ENCODE assay signal across 22 mouse cellular contexts in genomic region chr10:123307300-123307699, GRCm38 (mm10). TPM values are rescaled to one million over a fixed set of nuclear protein-coding genes. Genes with fewer than 3 reads are reported as not detected.
"Had no signal": no experiment of that assay in that cellular context is flagged by ENCODE, and none has a peak within 500 bp of the region (broad histone marks: within the 10 kb centered on the region; RNA-seq: fewer than 3 reads in every experiment).

No protein-coding gene starts in this region.

- H3K9me3 ChIP-seq: lung, embryonic 15.5 days; megakaryocyte, embryonic 14.5 days; midbrain, embryonic 12.5 days; neural tube, embryonic 13.5 days; neural tube, embryonic 15.5 days had no signal

- DNase-seq: lung, adult 2 months; lung, postnatal 14 days; lung, postnatal 36 days; midbrain, embryonic 14.5 days; retina, postnatal 1 day; right cerebral cortex, adult 18-20 months; right cerebral cortex, postnatal 25 days; right cerebral cortex, postnatal 4 days; spleen, adult 18-20 months; thymus, adult 18-20 months; thymus, postnatal 14 days; thymus, postnatal 36 days had no signal

- H3K9ac ChIP-seq: lung, embryonic 15.5 days; midbrain, embryonic 12.5 days; neural tube, embryonic 13.5 days; neural tube, embryonic 15.5 days had no signal

- H3K4me3 ChIP-seq: lung, embryonic 15.5 days; megakaryocyte, embryonic 14.5 days; midbrain, embryonic 12.5 days; myocyte; neural tube, embryonic 13.5 days; neural tube, embryonic 15.5 days had no signal

- H3K27ac ChIP-seq: lung, embryonic 15.5 days; macrophage; midbrain, embryonic 12.5 days; neural tube, embryonic 13.5 days; neural tube, embryonic 15.5 days had no signal

- H3K36me3 ChIP-seq: lung, embryonic 15.5 days; midbrain, embryonic 12.5 days; neural tube, embryonic 13.5 days; neural tube, embryonic 15.5 days had no signal

- H3K4me2 ChIP-seq: lung, embryonic 15.5 days; midbrain, embryonic 12.5 days; neural tube, embryonic 13.5 days; neural tube, embryonic 15.5 days had no signal

- H3K27me3 ChIP-seq: lung, embryonic 15.5 days; megakaryocyte, embryonic 14.5 days; midbrain, embryonic 12.5 days; neural tube, embryonic 13.5 days; neural tube, embryonic 15.5 days had no signal

- H3K4me1 ChIP-seq: lung, embryonic 15.5 days; megakaryocyte, embryonic 14.5 days; midbrain, embryonic 12.5 days; neural tube, embryonic 13.5 days; neural tube, embryonic 15.5 days had no signal

- ATAC-seq: lung, postnatal 0 days; midbrain, embryonic 16.5 days had no signal

RNA-seq across cellular contexts. Expression of gene Fam19a2, which starts 43.5 kb away (rescaled TPM):
- polyA plus RNA-seq: macrophage; small intestine, adult 2 months had no signal
